Mouse (Mus musculus) stomach, postnatal 0 days (tissue): ENCODE results near the gene Tprn.

Source experiments
- CTCF ChIP-seq: IDR thresholded peaks from 2 replicates; pipeline ENCODE4 v1.5.1; 2016; ENCODE audit warnings: antibody characterized with exemption, low read depth, mild to moderate bottlenecking, moderate library complexity
- EP300 ChIP-seq: optimal IDR thresholded peaks from 2 replicates; pipeline ENCODE3; 2016; ENCODE audit warnings: antibody characterized with exemption

GRCm38 (mm10) chr2:25303452-25303851 lies 41.0 kb downstream of the Tprn start:
- no peak for TF ChIP-seq EP300
- no peak for TF ChIP-seq CTCF
